Mouse (Mus musculus): Measurements from ENCODE around the gene Samd13.

DNA sequence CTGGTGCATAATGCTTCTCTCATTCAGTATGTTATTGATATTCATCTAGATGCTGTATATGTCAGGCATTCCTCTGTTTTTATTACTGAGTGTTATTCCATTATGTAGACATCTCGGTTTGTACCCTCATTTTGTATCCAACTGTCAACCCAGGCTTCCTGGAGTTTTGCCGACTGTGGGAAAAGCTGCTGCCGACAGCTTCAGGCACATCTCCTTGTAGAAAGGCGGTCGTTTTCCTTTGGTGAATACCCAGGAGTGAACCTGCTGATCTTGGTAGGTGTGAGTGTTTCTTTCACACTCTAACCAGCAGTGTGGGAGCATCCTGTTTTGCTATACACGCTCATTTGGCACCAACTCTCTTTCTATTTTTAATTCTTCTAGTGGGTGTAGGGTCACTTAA is 24.4 kb downstream of the Samd13 start:
- TF ChIP-seq EP300 (IDR thresholded peaks at IDR 0.05; ENCODE audit: low read depth) (no peak), CTCF (IDR thresholded peaks at IDR 0.05; ENCODE audit: low read depth) (no peak)
